Mouse (Mus musculus): ENCODE data around the gene Rasl2-9.
"Not testable (repeated sequence)": the region's sequence is repeated elsewhere in the genome, so short reads cannot be mapped to it uniquely, and the experiment has no call there.

Rasl2-9 gene

GRCm38 (mm10) chr7:5125549-5126406, at the start of gene Rasl2-9:
Gene Rasl2-9, minus strand, starts transcription at chr7:5125950.
- DNase-seq (ENCODE audit: low spot score): peak; percentile 83

- not testable (repeated sequence) for DNase-seq (ENCODE audit: low spot score)
These were observed 23.8 kb upstream of the Rasl2-9 start, which contains the start of gene Vmn1r55 for GRCm38 (mm10) chr7:5149570-5149969. Gene Vmn1r55, minus strand, starts transcription at chr7:5149670.

GRCm38 (mm10) chr7:5125078-5125477, 672 bp downstream of the Rasl2-9 start:
- DNase-seq (ENCODE audit: low spot score): no peak

GRCm38 (mm10) chr7:5116850-5117249, 8.9 kb downstream of the Rasl2-9 start, which contains the start of gene Rfpl4:
Gene Rfpl4, minus strand, starts transcription at chr7:5116950.
- no peak for DNase-seq (ENCODE audit: low spot score)

- DNase-seq (ENCODE audit: low spot score): no peak
These were observed 13.0 kb downstream of the Rasl2-9 start for GRCm38 (mm10) chr7:5112701-5113100.

GRCm38 (mm10) chr7:5109301-5109700, 16.4 kb downstream of the Rasl2-9 start:
- DNase-seq (ENCODE audit: low spot score): no peak

GRCm38 (mm10) chr7:5108272-5108671, 17.5 kb downstream of the Rasl2-9 start:
- DNase-seq (ENCODE audit: low spot score): no peak

GRCm38 (mm10) chr7:5102564-5102963, 23.2 kb downstream of the Rasl2-9 start:
- no peak for DNase-seq (ENCODE audit: low spot score)

- no peak for DNase-seq (ENCODE audit: low spot score)
These were observed 24.6 kb downstream of the Rasl2-9 start for GRCm38 (mm10) chr7:5101066-5101663.

GRCm38 (mm10) chr7:5099796-5100195, 26.0 kb downstream of the Rasl2-9 start:
- DNase-seq (ENCODE audit: low spot score): no peak

GRCm38 (mm10) chr7:5098769-5099168, 27.0 kb downstream of the Rasl2-9 start:
- no peak for DNase-seq (ENCODE audit: low spot score)

- no peak for DNase-seq (ENCODE audit: low spot score)
These were observed 32.8 kb downstream of the Rasl2-9 start for GRCm38 (mm10) chr7:5092831-5093510.

GRCm38 (mm10) chr7:5092381-5092780, 33.4 kb downstream of the Rasl2-9 start:
- no peak for DNase-seq (ENCODE audit: low spot score)

GRCm38 (mm10) chr7:5091008-5091728, 34.6 kb downstream of the Rasl2-9 start:
- DNase-seq (ENCODE audit: low spot score): peak; percentile 62

- DNase-seq (ENCODE audit: low spot score): no peak
These were observed 35.9 kb downstream of the Rasl2-9 start for GRCm38 (mm10) chr7:5089853-5090252.

- DNase-seq (ENCODE audit: low spot score): no peak
These were observed 37.9 kb downstream of the Rasl2-9 start for GRCm38 (mm10) chr7:5087886-5088285.

GRCm38 (mm10) chr7:5086921-5087440, 38.8 kb downstream of the Rasl2-9 start:
- DNase-seq (ENCODE audit: low spot score): no peak

- no peak for DNase-seq (ENCODE audit: low spot score)
These were observed 40.2 kb downstream of the Rasl2-9 start for GRCm38 (mm10) chr7:5085512-5085911.

- no peak for DNase-seq (ENCODE audit: low spot score)
These were observed 42.2 kb downstream of the Rasl2-9 start for GRCm38 (mm10) chr7:5083325-5084105.

GRCm38 (mm10) chr7:5081939-5082338, 43.8 kb downstream of the Rasl2-9 start:
- no peak for DNase-seq (ENCODE audit: low spot score)

GRCm38 (mm10) chr7:5081241-5081640, 44.5 kb downstream of the Rasl2-9 start:
- DNase-seq (ENCODE audit: low spot score): no peak

Data from layer of hippocampus, adult 11-12 months (tissue).